Mouse (Mus musculus): ENCODE measurements at regions not wholly inside any gene's neighbourhood (a gene's known extent, or its start where the extent isn't known, plus 50 kb on each side); places are given as distances from the start of the nearest gene placed in this dataset.
A peak's percentile ranks its signal among the peaks of the same experiment; 100 is the strongest.

DNA sequence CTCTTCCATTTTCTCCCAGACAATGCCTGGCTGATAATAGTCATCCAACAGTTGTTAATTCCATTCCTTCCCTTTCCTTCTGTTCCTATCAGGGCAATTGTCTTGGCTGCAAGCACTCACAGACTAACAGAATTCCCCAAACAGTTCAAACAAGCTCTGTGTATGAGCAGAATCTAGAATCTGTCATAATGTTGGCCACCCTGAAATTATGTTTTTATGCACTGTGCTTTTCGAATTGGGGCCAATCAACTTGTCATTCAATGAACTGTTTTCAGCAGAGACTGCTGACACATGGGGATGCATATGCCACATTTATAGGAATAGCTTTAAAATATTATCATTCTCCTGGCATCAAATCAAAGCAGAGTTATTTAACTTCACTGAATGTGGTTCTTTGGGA is 235.8 kb upstream of the Tmtc4 start:
- DNase-seq, result no peak

DNA sequence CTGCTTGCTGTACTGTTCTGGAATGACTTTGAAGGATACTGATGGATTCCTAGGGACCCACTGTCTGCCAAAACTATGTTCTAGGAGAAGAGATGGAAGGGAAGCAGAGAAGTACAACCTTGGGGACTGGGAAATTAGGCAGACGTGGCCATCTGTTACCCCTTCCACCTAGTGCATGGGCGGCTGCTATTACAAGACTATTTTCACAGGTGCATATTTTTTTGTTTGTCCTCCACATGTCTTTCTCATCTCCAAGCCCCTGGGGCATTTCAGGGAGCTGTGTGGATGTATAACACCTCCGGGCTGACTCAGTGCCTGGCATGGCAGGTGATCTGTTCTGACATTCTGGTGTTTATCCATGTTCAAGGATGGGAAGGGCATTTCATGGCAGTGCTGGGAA is 226.4 kb upstream of the Tmtc4 start:
- no peak for DNase-seq

DNA sequence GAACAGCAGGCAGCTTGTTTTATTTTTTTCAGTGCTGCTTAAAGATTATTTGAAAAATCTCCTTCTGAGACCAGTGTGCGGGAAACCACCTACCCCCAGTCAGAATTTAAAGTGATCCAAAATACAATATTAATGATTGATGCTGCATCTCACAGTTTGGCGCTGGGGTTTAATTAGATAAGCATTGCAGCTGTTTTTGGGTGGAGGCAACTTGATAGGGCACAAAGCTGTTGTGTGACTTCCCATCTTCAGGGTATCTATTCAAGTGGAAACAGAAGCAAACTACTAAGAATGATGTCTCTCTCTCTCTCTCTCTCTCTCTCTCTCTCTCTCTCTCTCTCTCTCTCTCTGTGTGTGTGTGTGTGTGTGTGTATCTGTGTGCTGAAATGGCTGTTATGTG is 219.0 kb upstream of the Tmtc4 start:
- DNase-seq, result no peak

DNA sequence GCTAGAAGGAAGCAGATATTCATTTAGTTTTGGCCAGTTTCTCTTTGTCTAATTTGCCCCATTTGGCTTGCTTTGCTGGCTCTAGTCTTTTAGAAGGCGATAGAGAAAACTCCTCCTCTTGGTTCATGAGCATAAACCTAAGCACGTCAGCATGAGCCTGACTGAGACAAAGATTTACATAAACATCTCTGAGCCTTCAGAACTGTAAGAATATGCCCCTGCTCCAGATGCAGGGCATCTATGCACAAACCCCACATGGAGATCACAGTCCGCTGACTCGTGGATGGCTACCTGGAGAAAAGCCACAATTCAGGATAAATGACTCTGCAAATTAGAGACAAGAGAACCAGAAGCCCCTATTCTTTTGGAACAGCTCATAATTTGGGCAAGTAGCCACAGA is 218.5 kb upstream of the Tmtc4 start:
- DNase-seq, result no peak

DNA sequence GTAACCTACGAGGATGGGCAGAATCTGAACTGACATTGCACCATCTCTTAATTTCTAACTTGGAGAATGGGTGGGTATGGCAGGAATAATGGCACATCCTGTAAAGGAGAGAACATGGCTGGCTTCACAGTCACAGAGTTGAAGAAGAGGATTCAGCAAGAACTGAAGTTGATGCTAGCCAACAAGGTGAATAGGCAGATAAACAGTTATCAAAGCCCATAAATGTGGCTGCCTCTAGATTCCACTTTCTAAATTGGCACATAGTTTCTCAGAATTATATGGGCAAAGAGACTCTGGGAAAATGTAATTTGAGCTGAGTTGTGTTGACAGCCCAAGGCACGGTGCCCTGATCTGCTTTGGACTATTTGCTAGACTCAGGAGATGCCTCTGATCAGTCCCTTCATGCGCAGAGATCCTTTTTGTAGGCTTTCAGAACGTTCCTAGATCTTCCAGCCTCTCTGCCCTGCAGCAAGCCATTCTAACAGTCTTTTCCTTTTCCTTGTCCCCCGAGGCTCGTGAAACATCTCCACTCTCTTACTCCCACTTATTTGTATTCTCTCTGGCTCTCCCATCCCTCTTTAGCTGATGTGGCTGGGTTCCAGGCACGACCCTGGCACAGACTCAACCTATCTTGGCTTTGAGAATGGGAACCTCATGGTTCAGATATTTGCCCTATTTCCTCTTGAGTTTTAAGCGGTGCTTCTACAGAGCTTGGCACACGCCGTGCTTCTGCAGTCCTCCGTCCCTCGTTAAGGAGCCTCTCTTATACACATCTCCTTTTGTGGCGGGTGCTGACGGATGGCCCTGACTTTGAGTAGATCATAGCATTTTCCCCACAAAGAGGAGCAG is 217.8 kb upstream of the Tmtc4 start:
- DNase-seq, result peak; percentile 50

DNA sequence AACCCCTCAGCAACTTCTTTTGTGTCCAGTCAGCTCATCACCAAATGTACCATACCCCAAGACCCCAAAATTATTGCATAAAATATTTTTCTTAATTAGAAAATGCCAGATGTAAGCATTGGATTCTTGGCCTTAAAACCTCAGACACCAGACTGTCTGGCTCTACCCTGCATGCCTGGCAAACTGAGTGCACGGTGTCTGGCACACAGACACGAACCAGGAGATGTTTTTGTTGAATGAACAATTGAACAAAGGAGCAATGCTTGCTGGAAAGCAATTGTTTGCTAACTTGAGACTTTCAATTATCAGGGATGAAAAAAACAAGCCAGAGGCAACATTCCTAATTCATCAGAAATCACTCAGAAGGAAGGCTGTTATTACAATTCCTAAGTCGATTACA is 215.3 kb upstream of the Tmtc4 start:
- DNase-seq, result no peak

DNA sequence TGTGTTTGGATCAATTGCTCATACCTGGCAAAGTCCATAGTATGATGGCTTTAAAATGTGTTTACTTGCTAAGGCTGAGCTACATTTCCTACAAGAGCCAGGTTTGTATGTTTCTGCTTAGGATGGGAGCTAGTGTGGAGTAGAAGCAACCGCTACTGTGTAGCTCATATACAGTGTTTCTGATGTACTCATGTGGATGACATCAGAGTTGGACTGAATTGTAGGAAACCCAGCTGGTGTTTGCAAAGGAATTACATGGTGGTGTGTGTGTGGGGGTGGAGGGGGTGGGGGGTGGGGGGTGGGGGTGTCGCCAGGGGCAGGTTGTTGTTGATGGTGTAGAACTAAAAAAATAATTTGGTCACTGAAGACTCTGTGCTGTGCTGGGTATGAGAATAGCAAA is 208.7 kb upstream of the Tmtc4 start:
- no peak for DNase-seq

DNA sequence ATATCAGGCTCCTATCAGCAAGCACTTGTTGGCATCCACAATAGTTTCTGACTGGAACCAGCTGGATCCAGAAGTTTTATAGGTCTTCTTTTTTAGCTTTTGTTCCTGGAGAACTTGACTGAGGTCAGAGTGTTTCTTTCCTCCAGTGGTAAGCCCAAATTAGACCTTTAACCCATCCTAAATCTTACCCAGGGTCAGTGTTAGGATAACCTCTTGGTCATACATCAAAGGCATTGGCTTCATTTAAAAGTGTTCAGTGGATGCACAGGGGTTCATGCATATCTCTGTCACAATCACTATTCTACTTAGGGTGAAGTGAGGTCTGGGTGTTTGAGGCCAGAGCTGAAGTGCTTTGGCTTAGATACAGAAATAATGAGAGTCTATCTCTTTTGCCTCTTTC is 206.9 kb upstream of the Tmtc4 start:
- DNase-seq, result no peak

DNA sequence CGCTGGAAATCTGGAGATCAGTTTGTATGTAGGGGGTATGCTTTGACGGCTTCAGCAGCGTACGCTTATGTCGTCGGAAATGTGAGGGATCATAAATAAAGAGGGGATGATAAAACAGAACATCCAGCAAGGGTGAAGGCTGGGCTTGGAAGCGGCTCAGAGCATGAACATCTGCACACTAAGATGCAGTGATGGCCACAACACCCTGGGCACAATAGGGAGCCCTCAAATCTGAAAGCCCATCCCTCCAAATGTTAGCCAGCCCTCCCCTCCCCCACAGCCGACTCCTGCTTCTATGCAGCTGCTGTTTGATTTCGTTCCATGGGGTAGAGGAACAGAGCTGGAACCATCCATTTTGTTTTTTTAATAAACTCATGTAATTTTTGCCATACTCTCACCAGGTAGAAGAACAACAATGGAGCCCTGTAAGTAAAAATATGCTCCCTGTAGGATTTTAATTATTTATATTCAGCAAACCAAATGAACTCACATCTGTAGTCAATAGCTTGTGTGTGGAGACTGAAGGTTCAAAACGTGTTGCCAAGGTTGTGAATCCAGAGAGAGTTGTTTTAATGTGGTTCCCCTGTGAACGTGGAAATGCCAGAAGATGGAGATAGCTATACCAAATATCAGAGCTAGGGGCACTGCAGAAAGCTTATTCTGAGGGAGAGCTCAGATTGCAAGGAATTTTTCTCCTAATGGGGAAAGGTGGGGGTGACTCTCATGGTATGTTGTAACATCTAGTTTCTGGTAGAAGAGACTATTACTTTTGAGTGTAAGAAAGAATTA is 203.6 kb upstream of the Tmtc4 start:
- no peak for DNase-seq

DNA sequence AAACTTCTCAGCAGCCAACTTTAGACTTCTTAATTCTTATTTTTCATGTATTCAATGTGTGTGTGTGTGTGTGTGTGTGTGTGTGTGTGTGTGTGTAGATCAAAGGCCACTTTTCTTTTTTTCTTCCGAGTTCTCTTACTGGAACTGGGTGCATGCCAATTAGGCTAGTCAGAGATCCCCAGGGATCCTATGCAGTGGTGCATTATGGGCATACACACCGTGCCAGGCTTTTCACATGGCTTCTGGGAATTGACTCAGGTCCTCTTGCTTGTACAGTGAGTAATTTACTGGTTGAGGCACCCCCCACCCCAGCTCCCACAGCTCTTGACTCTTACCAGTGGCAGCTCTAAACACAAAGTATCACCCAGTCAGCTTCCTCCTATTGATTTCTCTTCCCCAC is 189.3 kb upstream of the Tmtc4 start:
- peak; percentile 16 for DNase-seq

DNA sequence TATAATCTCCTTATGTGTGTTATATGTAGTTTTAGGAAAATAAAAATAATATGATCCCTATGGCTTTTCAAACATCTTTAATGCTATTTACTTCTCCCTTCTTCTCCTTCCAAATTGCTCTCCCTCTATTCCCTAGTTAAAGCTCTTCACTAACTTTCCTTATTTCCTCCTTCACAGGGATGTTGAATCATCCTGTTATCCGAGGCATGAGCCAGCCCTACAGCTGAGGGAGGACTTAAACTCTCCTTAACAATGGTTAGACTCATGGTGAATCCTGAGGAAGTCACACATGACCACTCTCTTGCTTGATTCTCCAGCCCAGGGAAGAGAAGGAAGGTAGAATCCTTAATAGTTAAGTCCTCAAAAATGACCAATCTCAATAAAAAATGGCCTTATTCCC is 188.0 kb upstream of the Tmtc4 start:
- DNase-seq, result no peak

DNA sequence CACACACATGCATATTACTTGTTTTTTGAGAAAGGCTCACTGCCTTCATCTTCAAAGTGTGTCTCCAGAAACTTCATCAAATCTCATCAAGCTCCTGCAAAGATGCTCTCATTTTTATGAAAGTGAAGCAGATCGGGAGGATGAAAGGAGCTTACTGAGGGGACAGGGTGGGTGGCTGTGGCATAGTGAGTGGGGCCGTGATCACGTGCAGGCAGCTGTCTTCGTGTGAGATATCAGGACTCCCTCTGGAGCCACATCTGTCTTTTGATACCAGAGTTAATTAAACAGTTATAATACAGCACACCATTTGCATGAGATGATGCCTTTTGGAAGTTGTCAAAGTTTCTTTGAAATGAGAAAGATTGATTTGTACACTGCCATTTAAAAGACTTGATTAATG is 180.0 kb upstream of the Tmtc4 start:
- no peak for DNase-seq

DNA sequence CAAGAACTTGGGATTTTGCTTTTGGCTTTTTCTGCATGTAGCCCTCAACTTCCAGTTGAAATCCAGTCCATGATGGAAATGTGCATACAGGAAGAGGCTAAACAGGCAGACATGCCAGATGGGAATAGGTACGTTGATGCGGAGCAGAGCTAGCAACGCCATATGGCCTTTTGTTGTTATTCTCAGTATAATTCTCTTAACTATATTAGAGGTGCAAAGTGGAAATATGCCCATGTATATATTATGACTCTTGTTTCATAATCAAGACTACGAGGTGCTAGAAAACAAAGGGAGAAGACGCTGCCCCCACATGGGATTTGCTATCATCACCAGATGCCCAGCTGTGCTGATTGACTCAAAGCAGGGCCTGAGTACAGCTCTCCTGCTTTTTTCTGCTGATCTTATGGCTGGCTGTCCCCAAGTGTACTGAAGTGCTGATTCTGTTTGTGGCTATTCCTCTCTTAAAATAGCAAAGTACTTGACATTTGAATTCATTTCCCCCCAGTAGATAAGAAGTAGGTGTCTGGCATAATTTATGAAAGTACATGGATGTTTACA is 159.7 kb upstream of the Tmtc4 start:
- DNase-seq, result no peak

DNA sequence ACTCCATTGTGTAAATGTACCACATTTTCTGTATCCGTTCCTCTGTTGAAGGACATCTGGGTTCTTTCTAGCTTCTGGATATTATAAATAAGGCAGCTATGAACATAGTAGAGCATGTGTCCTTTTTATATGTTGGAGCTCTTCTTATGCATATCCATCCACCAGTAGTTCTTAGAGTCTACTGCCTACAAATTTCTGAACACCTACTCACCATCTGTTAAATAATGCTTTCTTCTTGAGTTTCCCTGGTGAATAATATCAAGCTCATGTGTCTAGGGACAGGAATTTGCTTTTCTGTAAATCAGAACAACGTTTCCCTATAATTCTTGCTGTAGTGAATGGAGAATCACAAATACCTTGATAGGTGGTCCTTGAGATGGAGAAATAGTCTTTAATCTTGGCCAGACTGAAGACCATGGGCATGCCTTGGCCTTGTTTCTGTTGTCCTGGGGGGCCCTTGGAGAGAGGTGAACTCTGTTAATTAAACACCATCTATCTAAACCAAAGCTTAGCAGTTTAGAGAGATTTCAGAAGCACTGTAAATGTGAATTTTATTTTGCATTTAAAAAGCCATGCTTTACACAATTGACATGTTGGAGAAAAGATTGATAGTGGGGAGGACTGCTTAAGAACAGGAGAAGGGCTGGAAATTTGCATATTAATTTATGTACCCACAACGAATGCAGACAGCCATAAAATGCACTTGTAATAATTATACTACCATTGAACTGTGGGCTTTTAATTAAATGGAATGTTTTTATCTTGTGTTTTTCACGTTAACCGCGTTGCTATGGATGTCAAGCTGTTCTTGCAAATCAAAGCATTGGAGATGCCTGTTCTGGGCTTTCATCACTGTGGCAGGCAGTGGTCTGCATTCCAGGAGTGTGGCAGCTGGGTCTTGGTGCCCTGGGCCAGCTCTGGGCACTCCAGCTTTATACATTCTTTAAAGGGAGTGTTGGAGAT is 155.2 kb upstream of the Tmtc4 start:
- DNase-seq, result no peak

DNA sequence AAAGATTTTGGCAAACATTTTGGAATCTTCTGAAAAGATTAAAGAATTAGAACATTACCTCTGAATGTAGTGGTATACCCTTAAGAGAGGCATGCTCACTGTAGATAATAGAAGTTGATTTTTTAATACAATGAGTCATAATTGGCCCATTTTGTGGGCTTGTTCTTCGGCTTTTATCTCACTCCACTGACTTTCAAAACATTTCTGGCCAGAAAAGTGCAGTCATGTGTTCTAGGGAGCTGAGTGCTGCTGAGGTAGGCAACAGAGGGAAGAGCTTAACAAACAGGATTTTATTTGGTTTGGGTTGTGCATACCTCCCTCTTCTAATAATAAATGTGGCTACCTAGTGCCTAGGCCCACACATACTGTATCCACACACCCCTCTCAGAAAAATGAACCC is 150.1 kb upstream of the Tmtc4 start:
- DNase-seq, result no peak

DNA sequence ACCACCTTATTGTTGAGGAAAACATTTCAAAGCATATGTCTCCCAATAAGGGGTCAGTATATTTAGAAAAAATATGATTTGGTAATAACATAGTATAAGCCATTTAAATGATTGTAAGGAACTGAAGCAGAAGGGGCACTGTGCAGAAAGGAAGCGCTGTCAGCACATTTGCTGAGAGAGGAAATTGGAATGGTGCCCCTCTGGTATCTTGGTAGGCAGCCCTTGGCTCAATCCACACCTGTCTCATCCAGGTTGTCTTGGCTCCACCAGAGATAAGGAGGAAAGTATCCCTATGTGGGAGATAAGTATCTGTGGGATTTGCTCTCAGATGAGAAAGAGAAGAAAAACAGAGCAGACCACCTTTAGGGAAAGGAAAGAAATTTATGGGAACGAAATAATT is 136.5 kb upstream of the Tmtc4 start:
- DNase-seq, result no peak

DNA sequence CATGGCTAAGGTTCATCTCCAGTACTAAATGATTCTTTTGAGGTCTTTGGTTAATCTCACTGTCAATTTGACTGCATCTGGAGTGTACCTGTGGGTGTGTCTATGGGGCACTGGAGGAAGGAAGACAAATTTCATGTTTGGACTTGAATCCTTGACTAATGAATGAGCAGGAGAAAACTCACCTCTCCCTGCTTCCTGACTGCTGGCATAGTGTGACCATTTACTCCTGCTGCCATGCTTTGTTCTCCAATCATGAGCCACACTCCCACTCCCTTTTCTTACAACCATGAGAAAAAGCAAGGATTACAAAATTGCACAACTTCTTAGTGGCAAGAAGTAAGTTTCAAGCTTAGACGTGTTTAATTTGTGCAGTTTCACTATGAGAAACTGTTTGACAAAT is 132.5 kb upstream of the Tmtc4 start:
- no peak for DNase-seq

DNA sequence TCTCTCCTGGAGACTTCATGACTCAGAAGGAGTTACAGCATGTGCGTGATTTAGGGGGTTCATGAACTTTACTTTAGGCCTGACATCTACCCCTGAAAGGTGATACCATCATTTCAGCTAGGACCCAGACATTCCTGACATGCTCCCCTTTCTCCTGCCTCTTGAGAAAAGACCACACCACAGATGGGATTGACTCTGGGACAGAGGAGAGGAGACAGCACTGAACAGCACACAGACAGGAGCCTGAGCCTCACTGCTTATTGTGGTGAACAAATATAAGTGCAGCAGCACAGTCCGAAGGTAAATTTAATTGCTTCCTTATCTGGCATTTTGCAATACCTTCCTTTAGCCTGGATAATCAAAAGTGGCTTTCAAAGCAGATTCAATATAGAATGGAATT is 126.7 kb upstream of the Tmtc4 start:
- DNase-seq, result no peak

DNA sequence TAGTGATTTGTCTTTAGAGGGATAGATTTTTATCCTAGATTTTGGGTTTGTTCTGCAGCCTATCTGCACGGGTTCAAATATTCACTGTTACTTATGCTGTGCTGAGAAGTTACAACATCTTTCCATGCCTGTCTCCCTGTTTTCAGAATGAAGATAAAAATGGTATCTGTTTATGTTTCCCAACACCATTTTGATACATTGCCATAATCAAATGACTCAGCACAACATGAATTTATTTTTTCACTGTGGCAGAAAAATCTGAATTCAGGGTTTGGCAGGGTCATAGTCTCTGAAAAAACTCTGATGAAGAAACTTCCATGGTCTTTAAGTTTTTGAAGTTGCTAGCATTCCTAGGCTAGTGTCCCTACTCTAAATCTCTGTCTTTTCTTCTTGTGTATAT is 116.5 kb upstream of the Tmtc4 start:
- no peak for DNase-seq

DNA sequence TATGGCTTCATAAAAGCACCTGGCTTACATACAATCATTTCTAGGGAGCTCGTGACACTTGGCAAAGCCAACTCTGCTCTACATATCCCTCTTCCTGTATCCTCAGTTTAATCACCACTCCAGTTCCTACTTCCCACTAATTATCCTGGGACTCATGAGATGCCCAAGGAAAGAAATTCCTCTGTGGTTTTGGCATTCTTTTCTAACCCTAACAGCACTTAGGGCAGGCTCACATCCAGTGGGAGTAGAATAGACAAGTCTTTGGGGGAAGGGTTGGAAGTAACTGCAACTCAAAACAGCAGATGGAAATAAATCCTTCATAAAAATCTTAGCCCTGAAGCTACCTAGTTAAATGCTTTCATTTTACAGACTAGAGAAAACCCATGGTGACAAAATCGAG is 112.3 kb upstream of the Tmtc4 start:
- no peak for DNase-seq

DNA sequence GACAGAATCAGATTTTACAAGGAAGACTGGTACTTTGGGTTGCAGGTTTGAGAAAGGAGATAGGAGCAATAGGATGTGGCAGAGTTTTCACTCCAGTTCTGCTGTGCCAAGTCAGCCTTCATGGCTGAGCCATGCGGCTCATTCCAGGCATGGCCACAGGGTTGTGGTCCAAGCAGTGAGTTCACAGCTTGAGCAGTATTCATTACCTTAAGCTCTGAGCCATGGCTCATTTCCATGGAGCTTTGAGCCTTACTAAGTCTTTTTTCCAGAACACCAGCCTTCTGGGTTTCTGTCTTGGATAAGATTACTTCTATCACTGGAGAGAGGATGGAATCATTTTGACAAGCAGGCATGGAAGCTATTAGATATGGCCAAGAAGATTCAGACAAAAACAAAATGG is 98.2 kb upstream of the Tmtc4 start:
- no peak for DNase-seq

DNA sequence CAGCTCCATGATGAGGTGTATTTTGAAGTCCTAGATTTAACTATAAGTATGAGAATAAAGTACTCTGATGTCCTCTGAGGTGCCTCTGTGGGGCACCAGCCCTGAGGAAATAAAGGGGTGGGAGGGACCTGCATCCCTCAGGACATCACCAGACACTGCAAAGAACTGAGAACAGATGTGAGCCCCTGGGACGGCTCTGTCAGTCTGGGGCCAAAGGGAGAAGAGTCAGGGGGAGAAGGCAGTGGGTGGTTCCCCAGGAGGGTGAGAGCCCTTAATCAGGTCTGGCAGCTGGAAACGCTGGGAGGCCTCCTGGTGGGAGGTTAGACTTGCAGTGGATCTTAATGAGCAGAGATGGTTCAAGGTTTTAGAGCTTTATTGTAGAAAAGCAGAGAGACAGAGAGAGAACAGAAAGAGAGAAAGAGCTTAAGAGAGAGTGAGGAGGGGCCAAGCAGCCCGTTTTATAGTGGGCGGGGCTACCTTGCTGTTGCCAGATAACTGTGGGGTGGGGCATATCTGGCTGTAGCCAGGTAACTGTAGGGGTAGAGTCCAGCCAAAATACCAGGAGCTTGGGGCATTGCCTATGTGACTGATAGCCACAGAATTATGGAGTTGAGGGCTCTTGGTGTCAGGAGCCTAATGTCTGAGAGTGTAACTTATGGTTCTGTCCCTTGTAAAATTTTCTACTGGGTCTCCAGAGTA is 97.3 kb upstream of the Tmtc4 start:
- no peak for DNase-seq

Measured in kidney, postnatal 10 days (tissue).